Mouse (Mus musculus) heart, adult 2 months (tissue): Measurements from ENCODE around the gene Ascc2. TPM values are rescaled to one million over a fixed set of nuclear protein-coding genes. Genes with fewer than 3 reads are reported as not detected.
A peak's percentile ranks its signal among the peaks of the same experiment; 100 is the strongest.

Experiments used
- DNase-seq, 2 experiments: peaks; one replicate each; pipeline ENCODE4 v3.0.0; 2021
- H3K27ac ChIP-seq: fragments of 200-600 bp; 2 replicates; pipeline ENCODE4 v1.8.1; 2022
- H3K27me3 ChIP-seq: fragments of 200-500 bp; 2 replicates; pipeline ENCODE4 v1.6.1; 2012; ENCODE audit warnings: mild to moderate bottlenecking, low read length, inconsistent platforms, mixed read lengths; ENCODE audit not compliant: control insufficient read depth, insufficient read depth
- H3K36me3 ChIP-seq: fragments of 200-500 bp; 2 replicates; pipeline ENCODE4 v1.6.1; 2012; ENCODE audit warnings: low read length, inconsistent platforms; ENCODE audit not compliant: control insufficient read depth, insufficient read depth
- H3K4me1 ChIP-seq: fragments of 200-500 bp; 2 replicates; pipeline ENCODE4 v1.6.1; 2011; ENCODE audit warnings: low read length; ENCODE audit not compliant: control insufficient read depth, insufficient read depth
- H3K4me3 ChIP-seq: fragments of 200-600 bp; 2 replicates; pipeline ENCODE4 v1.8.1; 2022
- H3K79me2 ChIP-seq: fragments of 200-500 bp; replicated peaks from 2 replicates; pipeline ENCODE4 v1.6.1; 2012; ENCODE audit warnings: mild to moderate bottlenecking, inconsistent platforms, low read length, moderate library complexity, mixed read lengths; ENCODE audit not compliant: control insufficient read depth, insufficient read depth
- H3K9ac ChIP-seq: fragments of 200-500 bp; 2 replicates; pipeline ENCODE4 v1.6.1; 2012; ENCODE audit warnings: low read depth, mild to moderate bottlenecking, control low read depth, inconsistent platforms, low read length, mixed read lengths
- CTCF ChIP-seq: fragments of 200-600 bp; IDR thresholded peaks from 2 replicates; pipeline ENCODE4 v1.8.1; 2022; ENCODE audit warnings: antibody characterized with exemption, mild to moderate bottlenecking, moderate library complexity
- EP300 ChIP-seq: fragments of 200-500 bp; IDR thresholded peaks from 2 replicates; pipeline ENCODE4 v1.6.1; 2011; ENCODE audit warnings: low read depth, low read length, control low read depth; ENCODE audit not compliant: insufficient read depth
- POLR2A ChIP-seq: fragments of 200-500 bp; IDR thresholded peaks from 2 replicates; pipeline ENCODE4 v1.6.1; 2011; ENCODE audit warnings: mild to moderate bottlenecking, low read depth, low read length, control low read depth; ENCODE audit not compliant: insufficient read depth
- WGBS: fragments of 180-500 bp; shearing (Covaris S2); methylation state at CpG from one replicate; pipeline ENCODE4 v1.1.7; 2018; 5-methylcytosine and 5-hydroxymethylcytosine counted together
- intact Hi-C: fragments of 180-260 bp; cut with DNase I; formaldehyde crosslinking; loops from one replicate; pipeline ENCODE4 v1.15.1; 2025
- long read RNA-seq: library from polyadenylated mRNA; stranded (forward); transcript quantifications from one replicate; pipeline ENCODE4 v2.0.0, GENCODE M21; 2021
- polyA plus RNA-seq: library from polyadenylated mRNA; depleted of rRNA; stranded (reverse); fragments of >200 nt; gene quantifications from 2 replicates; pipeline ENCODE4 v1.2.3, GENCODE M21; 2012; rRNA removed
- total RNA-seq, 2 experiments: library from RNA; stranded (reverse); gene quantifications; 2 replicates each; pipeline ENCODE4 v1.2.3; 2021

Ascc2 gene
- total RNA-seq: 10 to 100 TPM; 14.1 to 14.5 TPM
- polyA plus RNA-seq: 9.7 and 12.6 TPM in 2 replicates
- long read RNA-seq, transcript Ascc2-201 (20 exons, 2,650 nt): major isoform, 7 of 28 reads
- long read RNA-seq, partial matches to known transcripts: 2 of 28 reads
- long read RNA-seq, other reads (novel, unspliced or antisense): 19 of 28 reads

DNA sequence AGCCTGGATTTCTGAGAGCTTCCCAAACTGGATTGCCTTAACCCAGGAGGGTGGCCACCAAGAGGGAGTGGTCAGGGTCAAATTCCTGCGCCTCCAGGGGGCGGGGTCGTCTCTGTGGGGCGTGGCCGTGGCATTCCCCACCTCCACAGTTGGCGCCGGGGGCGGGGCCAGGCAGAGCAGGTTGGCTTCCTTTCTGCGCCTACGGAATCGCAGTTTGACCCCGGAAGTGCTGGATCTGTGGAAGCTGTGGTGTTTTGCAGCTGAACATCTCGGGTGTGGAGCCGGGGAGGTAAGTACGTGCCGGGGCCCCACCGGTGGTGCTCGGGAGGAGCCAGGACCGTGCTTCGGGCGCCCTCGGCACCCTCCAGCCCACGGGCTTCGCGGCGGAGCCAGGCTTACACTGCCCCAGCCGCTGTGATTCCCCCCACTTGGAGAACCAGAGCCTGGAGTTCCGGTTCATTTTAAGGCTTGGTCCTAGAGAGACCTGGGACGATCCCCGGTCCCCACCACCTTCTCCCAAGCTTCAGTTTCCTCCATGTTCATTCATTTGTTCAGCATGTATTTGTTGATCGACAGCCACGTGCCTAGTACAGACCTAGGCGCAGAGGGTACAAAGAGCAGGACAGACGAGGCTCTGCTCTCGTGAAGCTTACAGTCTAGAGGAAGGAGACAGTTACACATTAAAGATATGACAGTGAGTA lies at the start of gene Ascc2:
TSS of gene Ascc2 (plus strand) at position 214 of the 701 bp plus-strand sequence.
- Histone ChIP-seq H3K27ac (peak within 1 kb of the TSS; percentile 87), H3K4me3 (peak within 1 kb of the TSS; percentile 68), H3K9ac (peak within 1 kb of the TSS; percentile 74), H3K4me1 (peaks cover 11% of the 10 kb centered on the region), H3K79me2 (0 out of 2 replicates have a peak, but pooled peaks cover 4% of the 10 kb centered on the region), H3K36me3 (peaks cover 4% of the 10 kb centered on the region), H3K27me3 (no peaks in the 10 kb centered on the region)
- intact Hi-C loops: loop anchor here (2.0 kb wide), 1 partner anchor 43 kb away; the partner anchor contains the start of gene Mtmr3
- TF ChIP-seq CTCF (peak; percentile 31; the same call in 1 of the 2 replicates), EP300 (0 out of 2 replicates have a peak, but pooled peaks have one; percentile 31), POLR2A (peak; percentile 76)
- DNase-seq: peak; percentile 96 to 99
- whole genome bisulfite sequencing: under 1% methylated on average over 35 of the region's 35 CpGs

- TF ChIP-seq POLR2A (no peak), CTCF (no peak), EP300 (no peak)
- intact Hi-C loops: loop anchor here (5.0 kb wide), 2 partner anchors 60 to 110 kb away; partner anchors contain the start of genes Uqcr10 and Zmat5
- Histone ChIP-seq H3K27me3 (no peaks in the 10 kb centered on the region), H3K9ac (no peak overlapping the region), H3K27ac (no peak overlapping the region), H3K4me1 (peaks cover 15% of the 10 kb centered on the region), H3K4me3 (no peak overlapping the region), H3K36me3 (peaks cover 24% of the 10 kb centered on the region), H3K79me2 (peaks cover 4% of the 10 kb centered on the region)
- WGBS: 66% methylated on average over 4 of the region's 4 CpGs
- no peak for DNase-seq
These were observed 45.7 kb upstream of the Ascc2 start for GRCm38 (mm10) chr11:4591811-4592210.

DNA sequence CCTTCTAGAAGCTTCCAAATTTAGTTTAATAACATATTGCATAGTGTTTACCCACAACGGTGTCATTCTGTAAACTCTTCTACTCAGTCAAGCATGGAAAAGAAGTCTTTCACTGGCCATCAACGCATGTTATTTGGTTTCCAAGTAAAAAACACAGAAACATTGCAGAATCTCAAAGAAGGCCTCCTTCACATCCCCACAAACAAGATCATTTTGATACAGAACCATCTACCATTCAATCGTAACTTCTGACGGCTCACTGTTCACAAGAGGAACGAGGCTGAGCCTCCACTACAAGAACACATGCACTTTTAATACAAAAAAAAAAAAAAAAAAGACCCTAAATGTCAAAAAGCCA lies 44.1 kb upstream of the Ascc2 start:
- DNase-seq: no peak
- H3K4me1 ChIP-seq: peaks cover 15% of the 10 kb centered on the region
- peak overlapping the region; percentile 92 for H3K4me3 ChIP-seq
- TF ChIP-seq CTCF (no peak), EP300 (no peak), POLR2A (no peak)
- H3K79me2 ChIP-seq: peaks cover 4% of the 10 kb centered on the region; the same call in 1 of the 2 replicates
- peak overlapping the region; percentile 98 for H3K27ac ChIP-seq
- H3K27me3 ChIP-seq: no peaks in the 10 kb centered on the region
- WGBS: 8% methylated on average over 5 of the region's 5 CpGs
- intact Hi-C loops: loop anchor here (5.0 kb wide), 2 partner anchors 61 to 109 kb away; partner anchors contain the start of genes Uqcr10 and Zmat5
- peak overlapping the region; percentile 47; the same call in 1 of the 2 replicates for H3K9ac ChIP-seq
- H3K36me3 ChIP-seq: peaks cover 18% of the 10 kb centered on the region

GRCm38 (mm10) chr11:4593849-4594607 lies 43.5 kb upstream of the Ascc2 start:
- peaks cover 15% of the 10 kb centered on the region for H3K4me1 ChIP-seq
- H3K79me2 ChIP-seq: peaks cover 4% of the 10 kb centered on the region; the same call in 1 of the 2 replicates
- no peak for DNase-seq
- peaks cover 15% of the 10 kb centered on the region for H3K36me3 ChIP-seq
- H3K4me3 ChIP-seq: peak overlapping the region; percentile 92
- peak overlapping the region; percentile 99 for H3K9ac ChIP-seq
- H3K27me3 ChIP-seq: no peaks in the 10 kb centered on the region
- WGBS: under 1% methylated on average over 38 of the region's 45 CpGs
- TF ChIP-seq CTCF (peak; percentile 44), EP300 (no peak), POLR2A (no peak)
- intact Hi-C loops: loop anchor here (2.0 to 5.0 kb wide), 3 partner anchors 43 to 108 kb away; partner anchors contain the start of genes Ascc2, Uqcr10 and Zmat5
- H3K27ac ChIP-seq: peak overlapping the region; percentile 98

DNA sequence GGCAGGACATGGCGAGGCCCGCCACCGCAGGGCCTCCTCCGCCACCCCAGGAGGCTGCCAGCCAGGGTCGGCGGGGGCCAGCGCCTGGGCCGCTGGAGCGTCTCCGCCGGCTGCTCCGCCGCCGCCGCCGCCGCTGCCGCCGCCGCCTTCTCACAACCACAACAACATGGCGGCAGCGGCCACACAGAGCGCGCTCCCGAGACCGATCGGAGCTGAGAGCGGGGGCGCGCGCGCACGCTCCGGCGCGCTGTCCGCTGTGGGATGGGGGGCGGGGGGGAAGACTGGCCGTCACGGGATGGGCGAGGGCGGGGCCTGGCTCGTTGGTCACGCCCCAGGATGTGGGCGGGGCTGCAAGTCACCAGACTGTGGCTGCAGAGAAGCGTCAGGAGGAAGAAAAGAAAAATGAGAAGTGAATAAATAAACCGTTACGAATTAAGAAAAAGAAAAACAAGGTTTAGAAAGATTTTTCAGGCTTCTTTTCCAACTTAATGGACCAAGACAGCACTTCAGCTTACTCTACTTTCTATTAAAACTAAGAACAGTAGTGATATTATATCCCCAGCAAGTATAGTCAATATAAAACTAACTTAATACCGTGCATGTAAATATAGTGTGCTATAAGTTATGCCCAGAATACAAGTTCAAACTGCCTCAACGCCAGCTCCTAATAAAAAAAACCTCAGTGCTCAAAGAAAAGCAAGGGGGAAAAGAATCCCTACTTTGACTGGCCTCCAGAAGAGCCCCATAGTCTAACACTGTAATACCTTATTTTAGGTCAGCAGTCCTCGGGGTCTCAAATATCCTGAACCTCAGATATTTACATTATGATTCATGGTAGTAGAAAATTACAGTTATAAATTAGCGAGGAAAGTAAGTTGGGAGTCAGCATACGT lies 42.7 kb upstream of the Ascc2 start, which contains the start of gene Mtmr3:
TSS of gene Mtmr3 (minus strand) at position 256 of the 893 bp plus-strand sequence.
- intact Hi-C loops: loop anchor here (2.0 to 5.0 kb wide), 3 partner anchors 42 to 107 kb away; partner anchors contain the start of genes Ascc2, Uqcr10 and Zmat5
- H3K4me1 ChIP-seq: peaks cover 15% of the 10 kb centered on the region
- H3K4me3 ChIP-seq: peak within 1 kb of the TSS; percentile 92
- TF ChIP-seq CTCF (no peak), POLR2A (peak; percentile 64), EP300 (0 out of 2 replicates have a peak, but pooled peaks have one; percentile 25)
- peaks cover 4% of the 10 kb centered on the region; the same call in 1 of the 2 replicates for H3K79me2 ChIP-seq
- peak within 1 kb of the TSS; percentile 99 for H3K9ac ChIP-seq
- DNase-seq: peak; percentile 97 to 99
- H3K27me3 ChIP-seq: no peaks in the 10 kb centered on the region
- H3K27ac ChIP-seq: peak within 1 kb of the TSS; percentile 98
- peaks cover 15% of the 10 kb centered on the region for H3K36me3 ChIP-seq
- 5% methylated on average over 52 of the region's 53 CpGs for WGBS
